ENCODE assay signal across 9 mouse cellular contexts in the genomic region with DNA sequence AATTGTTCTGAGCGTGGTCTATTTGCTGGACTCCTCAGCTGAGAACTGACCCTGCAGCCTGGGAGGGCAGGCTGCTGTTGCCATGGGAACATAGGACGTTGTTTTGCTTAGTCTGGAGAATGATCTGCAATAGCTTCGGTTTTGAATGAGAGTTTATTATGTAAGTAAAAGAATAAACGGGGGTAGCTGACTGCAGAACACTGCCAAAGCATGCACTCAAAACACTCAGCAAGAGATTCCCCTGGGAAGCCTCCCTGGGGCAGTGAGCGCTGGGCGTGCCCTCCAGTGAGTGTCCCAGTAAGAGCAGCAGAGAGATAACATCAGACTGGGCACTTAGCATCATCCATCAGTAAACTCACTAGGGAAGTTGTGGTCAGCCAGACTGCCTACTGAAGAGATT.
A peak's percentile ranks its signal among the peaks of the same experiment; 100 is the strongest.
DNase-seq lines count a peak whose midpoint lies in the region; ATAC-seq and TF ChIP-seq lines count a peak whose summit lies in the region.
"Had no signal": no experiment of that assay in that cellular context is flagged by ENCODE, and none has a peak within 500 bp of the region (broad histone marks: within the 10 kb centered on the region; RNA-seq: fewer than 3 reads in every experiment).

No protein-coding gene starts in this region.

- ATAC-seq in heart, postnatal 0 days (ENCODE audit: insufficient read depth, low read depth) = peak; percentile 47
- ATAC-seq in lung, embryonic 16.5 days (ENCODE audit: low read depth) = peak; percentile 41; the same call in 1 of the 2 replicates

- peak overlapping the region; percentile 15; the same call in 1 of the 2 replicates for H3K4me2 ChIP-seq in heart, postnatal 0 days (ENCODE audit: low read depth, low read length)
- H3K4me2 ChIP-seq in lung, embryonic 16.5 days (ENCODE audit: low read depth, low read length) = no peak overlapping the region; the same call in 1 of the 2 replicates

- peaks cover 9% of the 10 kb centered on the region for H3K79me2 ChIP-seq in heart, adult 2 months (replicated peaks; ENCODE audit: control insufficient read depth, insufficient read depth, low read length)

- no peak overlapping the region for H3K9ac ChIP-seq in heart, adult 2 months (ENCODE audit: low read depth, low read length)
- no peak overlapping the region for H3K9ac ChIP-seq in heart, postnatal 0 days (replicated peaks; ENCODE audit: low read depth, low read length)
- no peak overlapping the region for H3K9ac ChIP-seq in lung, embryonic 16.5 days (ENCODE audit: low read length)

- TF ChIP-seq CTCF in heart, adult 2 months (IDR thresholded peaks at IDR 0.05) = no peak
- no peak for TF ChIP-seq CTCF in brain, embryonic 14.5 days (IDR thresholded peaks at IDR 0.05; ENCODE audit: borderline replicate concordance, extremely low read depth, insufficient read depth, insufficient read length)
- no peak for TF ChIP-seq CTCF in heart, postnatal 0 days (IDR thresholded peaks at IDR 0.05; ENCODE audit: low read depth)

- 3% methylated on average over 6 of the region's 6 CpGs for WGBS in heart, adult 2 months
- WGBS in heart, postnatal 0 days = 9% methylated on average over 6 of the region's 6 CpGs
- 5% methylated on average over 6 of the region's 6 CpGs for WGBS in lung, embryonic 16.5 days

- H3K36me3 ChIP-seq in heart, adult 2 months (ENCODE audit: control insufficient read depth, insufficient read depth, low read length) = peaks cover 6% of the 10 kb centered on the region; the same call in 1 of the 2 replicates
- H3K36me3 ChIP-seq in heart, postnatal 0 days (replicated peaks; ENCODE audit: control insufficient read depth, insufficient read depth, low read length) = no peaks in the 10 kb centered on the region
- H3K36me3 ChIP-seq in lung, embryonic 16.5 days (ENCODE audit: control insufficient read depth, insufficient read depth, low read length) = no peaks in the 10 kb centered on the region
- H3K36me3 ChIP-seq: G1E had no signal

- no peaks in the 10 kb centered on the region for H3K9me3 ChIP-seq in heart, postnatal 0 days (replicated peaks; ENCODE audit: control insufficient read depth, low read length)
- H3K9me3 ChIP-seq in lung, embryonic 16.5 days (ENCODE audit: control insufficient read depth, low read length) = no peaks in the 10 kb centered on the region
- H3K9me3 ChIP-seq: G1E had no signal

- H3K4me3 ChIP-seq in heart, adult 2 months = peak overlapping the region; percentile 19; the same call in 1 of the 2 replicates
- H3K4me3 ChIP-seq in heart, postnatal 0 days (ENCODE audit: low read depth, low read length) = no peak overlapping the region
- no peak overlapping the region for H3K4me3 ChIP-seq in lung, embryonic 16.5 days (ENCODE audit: low read length)

- H3K27ac ChIP-seq in heart, adult 2 months = peak overlapping the region; percentile 45
- H3K27ac ChIP-seq in heart, postnatal 0 days (ENCODE audit: low read depth) = peak overlapping the region; percentile 41; the same call in 1 of the 2 replicates
- H3K27ac ChIP-seq in lung, embryonic 16.5 days (ENCODE audit: low read length) = no peak overlapping the region

- intact Hi-C loops in heart, adult 2 months (cut with DNase I) = loop anchor here (2.0 to 5.0 kb wide), 3 partner anchors 42 to 56 kb away; no protein-coding TSS in a partner anchor

- DNase-seq in heart, adult 2 months = peak; percentile 58 to 66
- no peak for DNase-seq in heart, postnatal 4 days
- peak; percentile 71 for DNase-seq in brain, embryonic 14.5 days (ENCODE audit: low read depth)
- peak; percentile 47 for DNase-seq in heart, postnatal 0 days (ENCODE audit: low spot score)
- no peak for DNase-seq in thymus, postnatal 25 days
- DNase-seq in cerebellum, adult 11 months = no peak
- no peak for DNase-seq in cerebellum, postnatal 25 days

- TF ChIP-seq POLR2A in heart, adult 2 months (IDR thresholded peaks at IDR 0.05; ENCODE audit: insufficient read depth, low read depth, low read length) = no peak
- TF ChIP-seq POLR2A in brain, embryonic 14.5 days (IDR thresholded peaks at IDR 0.05; ENCODE audit: borderline replicate concordance, extremely low read depth, insufficient read depth, insufficient read length, poor library complexity, severe bottlenecking) = no peak

- no peak for TF ChIP-seq EP300 in heart, adult 2 months (IDR thresholded peaks at IDR 0.05; ENCODE audit: insufficient read depth, low read depth, low read length)
- no peak for TF ChIP-seq EP300 in heart, postnatal 0 days (IDR thresholded peaks at IDR 0.05; ENCODE audit: low read depth)

- no peaks in the 10 kb centered on the region for H3K27me3 ChIP-seq in heart, adult 2 months (ENCODE audit: control insufficient read depth, insufficient read depth, low read length)
- no peaks in the 10 kb centered on the region for H3K27me3 ChIP-seq in heart, postnatal 0 days (ENCODE audit: control insufficient read depth, insufficient read depth, low read length)
- H3K27me3 ChIP-seq in lung, embryonic 16.5 days (ENCODE audit: control insufficient read depth, insufficient read depth, low read depth, low read length) = no peaks in the 10 kb centered on the region

- H3K4me1 ChIP-seq in heart, adult 2 months (ENCODE audit: control insufficient read depth, insufficient read depth, low read length) = peaks cover 13% of the 10 kb centered on the region
- H3K4me1 ChIP-seq in heart, postnatal 0 days (ENCODE audit: control insufficient read depth, insufficient read depth) = peaks cover 16% of the 10 kb centered on the region
- H3K4me1 ChIP-seq in lung, embryonic 16.5 days (replicated peaks; ENCODE audit: control insufficient read depth, insufficient read depth, low read length) = no peaks in the 10 kb centered on the region; the same call in none of the 2 replicates

Comparison
In these comparisons a context has a peak if more than half of its experiments do, and no peak if none do; other contexts are left out.
1. DNase-seq: peak in heart, adult 2 months (2 of 2), brain, embryonic 14.5 days (single experiment) and heart, postnatal 0 days (single experiment); none in heart, postnatal 4 days (single experiment), thymus, postnatal 25 days (single experiment), cerebellum, adult 11 months (single experiment) and cerebellum, postnatal 25 days (0 of 2).